Mouse (Mus musculus) ES-Bruce4 (cell line): Measurements from ENCODE around the gene Mmaa. TPM values are rescaled to one million over a fixed set of nuclear protein-coding genes. Genes with fewer than 3 reads are reported as not detected.

Experiments used
- H3K27ac ChIP-seq: 2 replicates; pipeline ENCODE4 v1.5.1; 2012; ENCODE audit warnings: low read length, inconsistent platforms; ENCODE audit not compliant: insufficient read depth
- H3K27me3 ChIP-seq: 2 replicates; pipeline ENCODE4 v1.6.1; 2012; ENCODE audit warnings: mild to moderate bottlenecking, low read length, inconsistent platforms; ENCODE audit not compliant: control insufficient read depth, poor library complexity, insufficient read depth, severe bottlenecking
- H3K36me3 ChIP-seq: 2 replicates; pipeline ENCODE4 v1.6.1; 2012; ENCODE audit warnings: inconsistent platforms, mild to moderate bottlenecking, low read length, moderate library complexity; ENCODE audit not compliant: control insufficient read depth, poor library complexity, insufficient read depth, severe bottlenecking
- H3K4me1 ChIP-seq: one replicate; pipeline ENCODE4 v1.8.1; 2011; ENCODE audit warnings: low read length; ENCODE audit not compliant: control insufficient read depth, insufficient read depth
- H3K4me3 ChIP-seq: 2 replicates; pipeline ENCODE4 v1.5.1; 2011; ENCODE audit warnings: low read depth, mild to moderate bottlenecking, low read length
- H3K9ac ChIP-seq: 2 replicates; pipeline ENCODE4 v1.6.1; 2012; ENCODE audit warnings: low read depth, mild to moderate bottlenecking, inconsistent platforms; ENCODE audit not compliant: poor library complexity, severe bottlenecking
- H3K9me3 ChIP-seq: replicated peaks from 2 replicates; pipeline ENCODE4 v1.6.1; 2012; ENCODE audit warnings: mild to moderate bottlenecking, low read length, inconsistent platforms; ENCODE audit not compliant: control insufficient read depth, poor library complexity, insufficient read depth, severe bottlenecking
- CTCF ChIP-seq: IDR thresholded peaks from one replicate; pipeline ENCODE4 v1.8.1; 2011; ENCODE audit warnings: low read depth, low read length
- EP300 ChIP-seq: IDR thresholded peaks from 2 replicates; pipeline ENCODE4 v1.6.1; 2011; ENCODE audit warnings: low read depth, low read length; ENCODE audit not compliant: insufficient read depth
- POLR2A ChIP-seq: IDR thresholded peaks from one replicate; pipeline ENCODE4 v1.8.1; 2011; ENCODE audit warnings: low read length; ENCODE audit not compliant: insufficient read depth
- polyA plus RNA-seq: library from polyadenylated mRNA; stranded (reverse); fragments of >200 nt; gene quantifications from 2 replicates; pipeline ENCODE4 v1.2.4, GENCODE M21; 2011; ENCODE audit warnings: low read depth; ENCODE audit not compliant: missing spikeins, insufficient read depth, insufficient read length

The Mmaa gene
- polyA plus RNA-seq: 6.1 TPM in 2 replicates

GRCm38 (mm10) chr8:79294610-79295275, at the start of gene Mmaa:
Gene Mmaa (minus strand): TSS chr8:79294937.
- Histone ChIP-seq H3K27me3 (no peaks in the 10 kb centered on the region), H3K36me3 (no peaks in the 10 kb centered on the region), H3K4me1 (no peaks in the 10 kb centered on the region), H3K9ac (peak within 1 kb of the TSS; percentile 89), H3K27ac (peak within 1 kb of the TSS; percentile 75), H3K4me3 (peak within 1 kb of the TSS; percentile 93), H3K9me3 (no peaks in the 10 kb centered on the region)
- TF ChIP-seq EP300 (peak; percentile 31; the same call in 1 of the 2 replicates), CTCF (peak; percentile 37), POLR2A (peak; percentile 53)

- Histone ChIP-seq H3K27me3 (no peaks in the 10 kb centered on the region), H3K4me1 (no peaks in the 10 kb centered on the region), H3K4me3 (no peak overlapping the region), H3K9ac (no peak overlapping the region), H3K36me3 (peaks cover 19% of the 10 kb centered on the region), H3K9me3 (no peaks in the 10 kb centered on the region), H3K27ac (no peak overlapping the region)
- TF ChIP-seq POLR2A: no peak
- TF ChIP-seq EP300: no peak
- no peak for TF ChIP-seq CTCF
Observed at GRCm38 (mm10) chr8:79341236-79341635, 46.5 kb upstream of the Mmaa start.

- Histone ChIP-seq H3K9ac (no peak overlapping the region), H3K27ac (no peak overlapping the region), H3K4me3 (no peak overlapping the region), H3K4me1 (no peaks in the 10 kb centered on the region), H3K36me3 (peaks cover 19% of the 10 kb centered on the region), H3K27me3 (no peaks in the 10 kb centered on the region), H3K9me3 (no peaks in the 10 kb centered on the region)
- TF ChIP-seq EP300: no peak
- TF ChIP-seq POLR2A: no peak
- peak; percentile 47 for TF ChIP-seq CTCF
Observed at GRCm38 (mm10) chr8:79339555-79339954, 44.8 kb upstream of the Mmaa start.

- Histone ChIP-seq H3K4me3 (no peak overlapping the region), H3K9me3 (no peaks in the 10 kb centered on the region), H3K36me3 (peaks cover 17% of the 10 kb centered on the region), H3K9ac (no peak overlapping the region), H3K27ac (no peak overlapping the region), H3K27me3 (no peaks in the 10 kb centered on the region), H3K4me1 (no peaks in the 10 kb centered on the region)
- no peak for TF ChIP-seq POLR2A
- no peak for TF ChIP-seq EP300
- TF ChIP-seq CTCF: no peak
Observed at GRCm38 (mm10) chr8:79338619-79339018, 43.9 kb upstream of the Mmaa start.

DNA sequence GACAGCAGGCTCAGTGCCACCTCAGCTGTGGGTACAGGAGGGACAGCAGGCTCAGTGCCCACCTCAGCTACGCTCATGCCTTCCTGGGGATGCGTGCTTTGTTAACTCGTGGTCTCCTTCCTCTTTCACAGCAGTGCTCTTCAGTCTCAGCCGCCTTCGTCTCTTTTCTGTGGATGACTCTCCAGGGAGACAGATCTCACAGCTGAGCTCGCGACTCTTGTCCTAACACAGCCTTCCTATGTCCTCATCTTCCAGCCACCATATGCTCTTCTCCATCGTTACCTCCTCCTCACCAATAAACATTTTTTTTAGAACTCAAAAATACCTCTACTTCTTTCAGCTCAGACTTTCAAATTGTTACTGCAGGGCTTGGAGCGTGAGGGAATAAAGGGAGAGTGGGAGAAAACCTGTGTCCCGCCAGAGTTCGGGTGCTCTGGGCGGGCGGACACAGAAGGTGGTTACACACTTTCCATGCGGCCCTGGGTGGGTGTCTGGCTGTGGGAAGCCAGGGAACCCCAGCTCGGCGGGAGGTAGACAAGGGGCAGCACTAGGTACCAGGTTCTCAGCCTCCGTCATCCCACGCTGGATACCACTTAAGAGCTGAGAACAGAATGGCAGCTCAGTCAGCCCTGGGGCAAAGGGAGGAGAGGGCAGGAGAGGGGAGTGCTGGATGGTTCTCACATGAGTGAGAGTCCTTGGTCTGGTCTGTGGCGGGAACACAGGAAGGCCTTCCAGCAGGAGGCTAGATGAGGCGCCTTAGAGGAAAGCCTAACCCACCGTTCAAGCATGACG, 37.6 kb upstream of the Mmaa start:
- H3K4me1 ChIP-seq: no peaks in the 10 kb centered on the region
- no peaks in the 10 kb centered on the region for H3K9me3 ChIP-seq
- no peak overlapping the region for H3K27ac ChIP-seq
- no peaks in the 10 kb centered on the region for H3K36me3 ChIP-seq
- H3K9ac ChIP-seq: no peak overlapping the region
- 0 out of 2 replicates have a peak overlapping the region, but pooled peaks have one; percentile 0 for H3K4me3 ChIP-seq
- H3K27me3 ChIP-seq: no peaks in the 10 kb centered on the region
- no peak for TF ChIP-seq CTCF
- TF ChIP-seq POLR2A: no peak
- TF ChIP-seq EP300: no peak

DNA sequence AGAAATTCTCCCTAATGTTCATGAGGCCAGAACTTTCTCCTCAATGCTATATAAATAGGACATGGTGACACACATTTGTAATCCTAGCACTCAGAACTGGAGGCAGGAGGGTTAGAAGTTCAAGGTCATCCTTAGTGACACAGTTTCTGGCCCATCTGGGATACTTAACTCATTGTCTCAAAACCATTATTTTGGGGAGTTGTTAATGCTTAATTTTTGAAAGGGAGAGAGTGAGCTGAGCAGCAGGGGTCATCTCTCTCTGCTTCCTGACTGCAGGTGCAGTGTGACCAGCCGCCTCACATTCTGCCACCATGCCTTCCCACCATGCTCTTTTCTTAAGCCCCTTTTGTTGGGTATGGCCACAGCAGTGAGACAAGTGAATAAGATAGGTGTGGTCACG, 36.8 kb upstream of the Mmaa start:
- Histone ChIP-seq H3K9me3 (no peaks in the 10 kb centered on the region), H3K27ac (no peak overlapping the region), H3K4me3 (no peak overlapping the region), H3K27me3 (no peaks in the 10 kb centered on the region), H3K4me1 (no peaks in the 10 kb centered on the region), H3K9ac (no peak overlapping the region), H3K36me3 (no peaks in the 10 kb centered on the region)
- TF ChIP-seq POLR2A (no peak), CTCF (no peak), EP300 (no peak)
